Mouse (Mus musculus): ENCODE measurements around the gene Eif4g1. TPM values are rescaled to one million over a fixed set of nuclear protein-coding genes. Genes with fewer than 3 reads are reported as not detected.

Gene Eif4g1
- total RNA-seq, 2 experiments from 2014 or later = 330 to 342 TPM

Other genes starting within 250 kb of the Eif4g1 start
- 100 to 1,000 TPM; 188 to 198 TPM for gene Abcc5, start 241.9 kb upstream of the Eif4g1 start, total RNA-seq (2021)
- 10 to 100 TPM; 55.0 to 57.6 TPM for gene Eif2b5, start 169.5 kb upstream of the Eif4g1 start, total RNA-seq (2021)
- 10 to 100 TPM; 82.2 to 86.1 TPM for gene Dvl3, start 151.3 kb upstream of the Eif4g1 start, total RNA-seq (2021)
- gene Ap2m1, start 132.8 kb upstream of the Eif4g1 start, total RNA-seq (2021) = 100 to 1,000 TPM; 917 to 964 TPM
- gene Abcf3, start 119.7 kb upstream of the Eif4g1 start, total RNA-seq (2021) = 10 to 100 TPM; 82.9 to 86.5 TPM
- gene Vwa5b2, start 78.8 kb upstream of the Eif4g1 start, total RNA-seq (2021) = 10 to 100 TPM; 58.6 to 63.8 TPM
- 1 to 10 TPM; 1.6 to 2.6 TPM for gene Eef1akmt4, start 56.7 kb upstream of the Eif4g1 start, total RNA-seq (2021)
- under 1 TPM in 1 of 2 experiments, not detected in 1; 0.34 TPM for gene Gm49333, start 56.7 kb upstream of the Eif4g1 start, total RNA-seq (2021)
- gene Alg3, start 56.6 kb upstream of the Eif4g1 start, total RNA-seq (2021) = 10 to 100 TPM; 13.0 to 14.3 TPM
- gene Camk2n2, start 47.0 kb upstream of the Eif4g1 start, total RNA-seq (2021) = 100 to 1,000 TPM; 176 to 177 TPM
- 10 to 100 TPM; 22.3 to 26.2 TPM for gene Ece2, start 38.5 kb upstream of the Eif4g1 start, total RNA-seq (2021)
- gene Psmd2, start 16.7 kb upstream of the Eif4g1 start, total RNA-seq (2021) = 100 to 1,000 TPM; 238 to 253 TPM
- gene Fam131a, start 24.9 kb downstream of the Eif4g1 start, total RNA-seq (2021) = 100 to 1,000 TPM; 381 to 399 TPM
- gene Polr2h, start 49.4 kb downstream of the Eif4g1 start, total RNA-seq (2021) = 10 to 100 TPM; 21.4 to 29.5 TPM
- gene Clcn2, start 49.4 kb downstream of the Eif4g1 start, total RNA-seq (2021) = 10 to 100 TPM; 56.5 to 58.7 TPM
- gene Chrd, start 64.8 kb downstream of the Eif4g1 start, total RNA-seq (2021) = 10 to 100 TPM; 26.9 to 36.6 TPM
- 1 to 10 TPM; 3.8 to 4.5 TPM for gene Thpo, start 66.2 kb downstream of the Eif4g1 start, total RNA-seq (2021)

All from left cerebral cortex, postnatal 14 days (tissue).